Mouse (Mus musculus): ENCODE data around the gene Gm5751.

DNA sequence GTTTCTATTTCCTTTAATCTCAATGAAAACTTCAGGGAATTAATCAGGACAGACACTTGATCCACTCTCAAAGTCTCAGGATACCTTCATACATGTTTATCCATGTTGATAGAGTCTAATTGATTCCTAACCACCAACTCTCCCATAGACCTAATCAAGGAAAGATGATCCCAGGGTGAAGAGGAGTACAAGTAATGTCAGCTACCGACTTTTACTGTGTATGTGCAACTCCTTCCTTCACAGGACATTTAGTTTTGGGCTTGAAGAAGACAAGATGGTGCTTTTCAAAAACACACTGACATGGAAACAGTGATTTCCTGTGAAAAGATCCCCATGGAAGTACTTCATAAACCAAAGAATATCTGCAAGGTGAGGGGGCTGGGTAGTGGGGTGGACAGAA, 30.4 kb upstream of the Gm5751 start, which contains the start of gene Gm6592:
- TF ChIP-seq CTCF (IDR thresholded peaks at IDR 0.05; ENCODE audit: borderline replicate concordance, extremely low read depth, insufficient read depth, insufficient read length) (no peak), POLR2A (IDR thresholded peaks at IDR 0.05; ENCODE audit: borderline replicate concordance, extremely low read depth, insufficient read depth, insufficient read length, poor library complexity, severe bottlenecking) (no peak)

Data from brain, embryonic 14.5 days (tissue).